Mouse (Mus musculus) kidney, embryonic 16.5 days (tissue): ENCODE measurements around the gene Fryl. TPM values are rescaled to one million over a fixed set of nuclear protein-coding genes. Genes with fewer than 3 reads are reported as not detected.

Experiments used
- ATAC-seq: fragments of 200-750 bp; cut with Nextera tagmentation; 2 replicates; pipeline ENCODE4 v1.8.0; 2017; ENCODE audit warnings: moderate TSS enrichment; ENCODE audit not compliant: low FRiP score, low TSS enrichment
- H3K27ac ChIP-seq: fragments of 300-500 bp; sonication (generic); 2 replicates; pipeline ENCODE4 v1.5.1; 2014; ENCODE audit warnings: low read length
- H3K27me3 ChIP-seq: fragments of 300-500 bp; sonication (generic); 2 replicates; pipeline ENCODE4 v1.6.1; 2014; ENCODE audit warnings: low read length, control low read depth, mixed read lengths; ENCODE audit not compliant: insufficient read depth
- H3K36me3 ChIP-seq: fragments of 300-500 bp; sonication (generic); 2 replicates; pipeline ENCODE4 v1.6.1; 2014; ENCODE audit warnings: low read length, control low read depth, mixed read lengths; ENCODE audit not compliant: insufficient read depth
- H3K4me1 ChIP-seq: fragments of 300-500 bp; sonication (generic); 2 replicates; pipeline ENCODE4 v1.6.1; 2014; ENCODE audit warnings: low read length, control low read depth, mixed read lengths; ENCODE audit not compliant: insufficient read depth
- H3K4me2 ChIP-seq: fragments of 300-500 bp; sonication (generic); replicated peaks from 2 replicates; pipeline ENCODE4 v1.6.1; 2014; ENCODE audit warnings: low read depth, low read length
- H3K4me3 ChIP-seq: fragments of 300-500 bp; sonication (generic); 2 replicates; pipeline ENCODE4 v1.5.1; 2014; ENCODE audit warnings: mild to moderate bottlenecking, low read length
- H3K9ac ChIP-seq: fragments of 300-500 bp; sonication (generic); replicated peaks from 2 replicates; pipeline ENCODE4 v1.6.1; 2014; ENCODE audit warnings: low read length
- H3K9me3 ChIP-seq: fragments of 300-500 bp; sonication (generic); 2 replicates; pipeline ENCODE4 v1.6.1; 2016; ENCODE audit warnings: low read length, control low read depth
- WGBS: fragments of 180-500 bp; shearing (Covaris S2); extraction: QIAGEN DNeasy Blood & Tissue Kit; methylation state at CpG from one replicate; pipeline ENCODE4 v1.1.7; 2014; 5-methylcytosine and 5-hydroxymethylcytosine counted together
- polyA plus RNA-seq: library from polyadenylated mRNA; unstranded; fragments of >200 nt; fragmentation: Nextera tagmentation; extraction: Ambion mirVana; gene quantifications from 2 replicates; pipeline ENCODE4 v1.2.1, GENCODE M21; 2015

Fryl gene
- polyA plus RNA-seq, 1 experiment from 2014 or later, result 27.9 TPM

DNA sequence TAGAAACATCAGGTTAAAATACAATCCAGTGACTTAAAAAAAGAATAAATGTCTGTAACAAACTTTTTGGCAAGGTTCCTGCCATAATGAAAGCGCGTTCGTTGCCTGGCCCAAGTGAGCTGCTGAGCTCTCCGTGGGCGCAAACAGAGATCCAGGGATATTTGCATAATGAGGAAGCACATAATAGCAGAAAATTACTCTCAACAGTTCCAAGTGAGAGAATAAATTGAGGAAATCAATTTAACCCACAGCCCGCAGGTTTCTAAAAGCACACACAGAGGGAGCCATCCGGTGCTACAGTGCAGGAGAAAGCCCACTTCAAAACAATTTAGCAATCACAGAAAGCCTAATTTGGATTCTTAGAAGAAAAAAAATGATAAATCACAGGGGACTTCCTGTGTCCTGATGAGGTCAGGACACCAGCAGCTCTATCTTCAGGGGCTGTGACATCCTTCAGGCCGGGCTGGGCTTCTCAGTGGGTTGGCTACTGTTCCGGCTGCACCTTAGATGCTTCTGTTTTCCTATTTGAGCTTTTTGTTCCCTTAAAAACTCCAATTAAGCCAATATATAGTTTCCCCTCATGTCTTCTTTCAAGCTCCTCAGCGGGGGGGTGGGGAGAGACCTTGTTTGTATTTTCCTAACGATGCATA lies 194.8 kb downstream of the Fryl start:
- no peak overlapping the region for H3K27ac ChIP-seq
- no peak for ATAC-seq
- WGBS, result 74% methylated on average over 11 of the region's 11 CpGs
- H3K4me3 ChIP-seq, result no peak overlapping the region
- H3K36me3 ChIP-seq, result peaks cover 44% of the 10 kb centered on the region
- H3K4me1 ChIP-seq, result 0 out of 2 replicates have a peak, but pooled peaks cover 6% of the 10 kb centered on the region
- no peak overlapping the region for H3K9ac ChIP-seq
- H3K4me2 ChIP-seq, result no peak overlapping the region
- no peaks in the 10 kb centered on the region for H3K9me3 ChIP-seq
- no peaks in the 10 kb centered on the region for H3K27me3 ChIP-seq

DNA sequence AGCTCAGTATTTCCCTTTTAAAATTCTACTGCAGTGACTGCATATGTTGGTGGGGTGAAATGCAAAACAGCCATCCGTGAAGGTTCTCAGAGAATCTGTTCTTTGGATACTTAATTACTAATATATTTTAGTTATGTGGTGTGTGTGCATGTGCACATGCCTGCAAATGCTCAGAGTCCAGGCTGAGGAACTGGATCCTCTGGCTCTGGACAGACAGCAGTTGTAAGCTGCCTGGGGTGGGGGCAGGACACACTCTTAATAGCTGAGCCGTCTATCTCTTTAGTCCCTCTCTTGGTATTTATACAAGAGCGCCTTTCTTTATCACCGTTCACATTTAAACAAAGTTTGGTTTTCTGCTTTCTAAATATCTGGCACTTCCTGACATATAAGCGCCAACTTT lies 199.5 kb downstream of the Fryl start:
- Histone ChIP-seq H3K36me3 (peaks cover 70% of the 10 kb centered on the region), H3K27ac (no peak overlapping the region), H3K9me3 (no peaks in the 10 kb centered on the region), H3K9ac (no peak overlapping the region), H3K4me2 (no peak overlapping the region), H3K4me1 (no peaks in the 10 kb centered on the region), H3K27me3 (no peaks in the 10 kb centered on the region), H3K4me3 (no peak overlapping the region)
- WGBS, result 96% methylated on average over 5 of the region's 5 CpGs
- ATAC-seq, result no peak

DNA sequence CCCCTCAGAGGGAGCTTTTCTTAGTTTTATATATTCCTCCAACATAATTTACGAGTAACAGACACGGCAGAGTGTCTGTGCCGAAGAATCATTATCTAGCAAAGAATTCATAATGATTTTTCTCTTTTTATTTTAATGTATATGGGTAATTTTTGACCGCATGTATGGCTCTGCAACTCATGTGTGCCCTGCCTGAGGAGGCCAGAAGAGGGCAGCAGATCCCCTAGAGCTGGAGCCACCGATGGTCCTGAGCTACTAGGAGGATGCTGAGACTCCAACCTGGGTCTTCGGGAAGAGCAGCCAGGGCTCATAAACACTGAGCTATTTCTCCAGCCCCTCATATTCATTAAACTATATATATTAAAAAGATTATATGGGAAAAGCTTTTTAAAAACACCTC lies 200.0 kb downstream of the Fryl start:
- Histone ChIP-seq H3K27ac (no peak overlapping the region), H3K36me3 (peaks cover 74% of the 10 kb centered on the region), H3K4me3 (no peak overlapping the region), H3K27me3 (no peaks in the 10 kb centered on the region), H3K9me3 (no peaks in the 10 kb centered on the region), H3K4me2 (no peak overlapping the region), H3K9ac (no peak overlapping the region), H3K4me1 (no peaks in the 10 kb centered on the region)
- ATAC-seq, result no peak
- WGBS, result 91% methylated on average over 6 of the region's 6 CpGs

DNA sequence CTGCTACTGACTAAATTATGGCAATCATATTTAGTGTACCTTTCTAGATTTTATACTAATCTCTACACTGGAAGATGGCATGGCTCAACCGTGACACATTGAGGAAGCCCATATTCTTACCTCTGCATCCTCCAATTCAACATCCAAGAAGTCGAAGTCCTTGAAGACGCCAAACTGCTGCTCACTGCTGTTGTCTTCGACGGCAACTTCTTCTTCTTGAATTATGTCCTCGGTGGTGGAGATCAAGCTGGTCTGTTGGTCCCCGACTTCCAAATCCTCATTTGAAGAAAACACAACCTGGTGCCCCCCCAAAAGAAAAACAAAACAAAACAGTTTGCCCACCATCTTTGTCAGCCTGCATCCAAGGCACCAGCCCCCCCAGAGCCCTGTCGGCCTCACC lies 202.5 kb downstream of the Fryl start:
- H3K4me1 ChIP-seq, result no peaks in the 10 kb centered on the region
- H3K36me3 ChIP-seq, result peaks cover 87% of the 10 kb centered on the region
- H3K27me3 ChIP-seq, result no peaks in the 10 kb centered on the region
- 94% methylated on average over 8 of the region's 8 CpGs for WGBS
- H3K4me2 ChIP-seq, result no peak overlapping the region
- H3K9me3 ChIP-seq, result no peaks in the 10 kb centered on the region
- ATAC-seq, result no peak
- H3K27ac ChIP-seq, result no peak overlapping the region
- H3K4me3 ChIP-seq, result no peak overlapping the region
- no peak overlapping the region for H3K9ac ChIP-seq

DNA sequence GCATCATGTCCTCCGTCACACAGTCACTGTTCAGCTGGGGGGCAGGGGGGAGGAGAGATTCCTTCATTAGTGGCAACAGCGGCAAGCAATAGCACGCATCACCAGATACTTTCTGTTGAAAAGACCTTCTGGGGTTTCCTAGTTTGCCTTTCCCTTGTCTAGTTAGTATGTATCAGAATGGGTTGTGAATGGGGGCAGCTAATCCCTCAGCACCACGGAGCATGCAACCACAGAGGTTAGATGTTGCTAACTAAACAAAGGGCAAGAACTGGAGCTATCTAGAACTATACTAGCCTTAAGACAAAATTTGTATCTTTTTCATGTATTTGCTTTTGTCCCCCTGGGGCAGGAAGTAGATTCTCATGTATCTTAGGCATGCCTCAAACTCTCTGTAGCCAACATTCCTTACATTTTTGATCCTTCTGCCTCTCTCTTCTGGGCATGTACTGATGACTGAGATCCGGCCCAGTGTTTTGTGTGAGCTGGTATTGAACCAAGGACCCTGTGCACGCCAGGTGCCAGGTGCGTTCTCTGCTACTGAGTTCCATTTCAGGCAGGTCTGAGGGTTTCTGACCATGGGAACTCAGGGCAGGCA lies 208.7 kb downstream of the Fryl start:
- no peak overlapping the region for H3K4me2 ChIP-seq
- H3K4me3 ChIP-seq, result no peak overlapping the region
- no peaks in the 10 kb centered on the region for H3K4me1 ChIP-seq
- ATAC-seq, result no peak
- H3K9me3 ChIP-seq, result peaks cover 5% of the 10 kb centered on the region; the same call in 1 of the 2 replicates
- no peak overlapping the region for H3K27ac ChIP-seq
- WGBS, result 90% methylated on average over 7 of the region's 7 CpGs
- H3K27me3 ChIP-seq, result no peaks in the 10 kb centered on the region
- H3K36me3 ChIP-seq, result peaks cover 69% of the 10 kb centered on the region
- H3K9ac ChIP-seq, result no peak overlapping the region

DNA sequence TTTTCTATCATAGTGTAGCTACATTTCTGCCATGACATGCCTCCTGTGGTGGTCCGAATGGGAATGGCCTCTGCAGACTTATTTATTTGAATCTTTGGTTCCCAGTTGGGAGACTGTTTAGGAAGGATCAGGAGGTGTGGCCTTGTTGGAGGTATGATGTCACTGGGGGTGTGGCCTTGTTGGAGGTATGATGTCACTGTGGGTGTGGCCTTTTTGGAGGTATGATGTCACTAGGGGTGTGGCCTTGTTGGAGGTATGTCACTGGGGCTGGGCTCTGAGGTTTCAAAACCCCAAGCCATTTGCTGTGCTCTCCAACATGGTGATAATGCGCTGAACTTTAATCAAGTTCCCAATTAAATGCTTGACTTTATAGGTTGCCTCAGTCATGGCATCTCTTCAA lies 212.4 kb downstream of the Fryl start:
- no peak for ATAC-seq
- Histone ChIP-seq H3K27me3 (no peaks in the 10 kb centered on the region), H3K27ac (no peak overlapping the region), H3K4me3 (no peak overlapping the region), H3K4me2 (no peak overlapping the region), H3K9me3 (peaks cover 5% of the 10 kb centered on the region; the same call in 1 of the 2 replicates), H3K9ac (no peak overlapping the region), H3K36me3 (peaks cover 46% of the 10 kb centered on the region), H3K4me1 (no peaks in the 10 kb centered on the region)
- WGBS, result 96% methylated on average over 2 of the region's 2 CpGs

DNA sequence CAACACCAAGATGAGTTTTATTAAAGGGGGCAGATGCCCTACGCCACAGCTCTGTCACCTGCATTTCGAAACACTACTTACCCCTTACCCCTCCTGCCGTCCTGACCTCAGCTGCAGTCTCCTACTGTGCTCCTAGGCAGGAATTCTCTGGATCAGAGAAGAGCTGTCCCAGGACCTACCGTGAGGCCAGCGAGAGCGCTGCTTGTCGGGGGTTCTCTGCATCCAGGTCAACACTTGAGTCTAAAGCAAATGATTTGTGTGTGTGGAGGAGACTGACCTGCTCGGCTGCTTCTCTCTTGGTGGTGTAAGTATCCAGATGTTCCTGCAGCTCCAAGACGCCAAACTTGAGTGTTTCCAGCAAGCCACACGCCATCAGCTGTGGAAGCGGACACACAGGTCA lies 223.9 kb downstream of the Fryl start:
- H3K27me3 ChIP-seq, result no peaks in the 10 kb centered on the region
- no peak overlapping the region for H3K9ac ChIP-seq
- 74% methylated on average over 11 of the region's 11 CpGs for WGBS
- no peak overlapping the region for H3K4me3 ChIP-seq
- H3K4me2 ChIP-seq, result no peak overlapping the region
- ATAC-seq, result no peak
- no peaks in the 10 kb centered on the region for H3K9me3 ChIP-seq
- H3K36me3 ChIP-seq, result peaks cover 40% of the 10 kb centered on the region
- 0 out of 2 replicates have a peak, but pooled peaks cover 2% of the 10 kb centered on the region for H3K4me1 ChIP-seq
- no peak overlapping the region for H3K27ac ChIP-seq

DNA sequence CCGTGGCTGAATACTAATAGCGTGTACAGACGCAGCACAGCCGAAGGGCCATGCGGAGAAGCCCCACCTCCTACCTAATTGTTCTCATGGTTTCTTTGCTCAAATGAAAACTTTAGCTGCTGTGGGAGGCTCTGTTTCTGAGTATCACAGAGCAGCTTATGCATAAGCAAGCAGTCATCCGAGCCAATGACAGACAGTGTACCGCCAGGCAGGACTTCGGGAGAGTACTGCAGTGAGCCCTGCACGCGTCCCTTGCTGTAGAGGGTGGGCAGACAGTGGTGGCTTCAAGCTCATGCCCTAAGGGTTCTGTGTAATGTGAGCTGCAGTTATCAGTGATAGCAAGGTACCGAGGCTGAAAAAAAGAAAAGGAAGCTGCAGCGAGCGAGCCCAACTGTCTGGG lies 227.8 kb downstream of the Fryl start:
- Histone ChIP-seq H3K4me3 (no peak overlapping the region), H3K27ac (no peak overlapping the region), H3K27me3 (no peaks in the 10 kb centered on the region), H3K36me3 (peaks cover 40% of the 10 kb centered on the region), H3K4me1 (0 out of 2 replicates have a peak, but pooled peaks cover 2% of the 10 kb centered on the region), H3K9ac (0 out of 2 replicates have a peak overlapping the region, but pooled peaks have one; percentile 26), H3K4me2 (no peak overlapping the region), H3K9me3 (no peaks in the 10 kb centered on the region)
- ATAC-seq, result peak; percentile 61; the same call in 1 of the 2 replicates
- 74% methylated on average over 13 of the region's 13 CpGs for WGBS

DNA sequence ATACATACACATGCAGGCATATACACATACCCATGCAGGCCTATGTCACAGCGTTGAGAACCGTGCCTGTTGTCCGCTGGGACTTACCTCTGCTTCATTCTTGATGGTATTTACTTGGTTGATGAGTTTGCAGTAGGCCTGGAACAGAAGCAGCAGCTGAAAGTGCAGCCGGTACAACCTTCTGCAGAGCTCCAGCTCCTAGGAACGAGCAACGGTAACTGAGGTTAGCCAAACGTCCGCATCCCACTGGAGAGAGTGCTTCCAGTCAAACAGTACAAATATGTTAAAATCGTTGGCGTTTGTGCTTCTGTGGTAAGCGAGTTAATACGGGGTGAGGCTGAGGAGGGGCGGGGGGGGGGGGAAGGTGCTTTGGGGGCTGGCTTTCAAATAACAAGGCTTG lies 232.6 kb downstream of the Fryl start:
- Histone ChIP-seq H3K27ac (no peak overlapping the region), H3K27me3 (no peaks in the 10 kb centered on the region), H3K4me3 (no peak overlapping the region), H3K9ac (no peak overlapping the region), H3K4me1 (0 out of 2 replicates have a peak, but pooled peaks cover 1% of the 10 kb centered on the region), H3K36me3 (peaks cover 28% of the 10 kb centered on the region), H3K9me3 (no peaks in the 10 kb centered on the region), H3K4me2 (no peak overlapping the region)
- no peak for ATAC-seq
- WGBS, result 89% methylated on average over 13 of the region's 13 CpGs

DNA sequence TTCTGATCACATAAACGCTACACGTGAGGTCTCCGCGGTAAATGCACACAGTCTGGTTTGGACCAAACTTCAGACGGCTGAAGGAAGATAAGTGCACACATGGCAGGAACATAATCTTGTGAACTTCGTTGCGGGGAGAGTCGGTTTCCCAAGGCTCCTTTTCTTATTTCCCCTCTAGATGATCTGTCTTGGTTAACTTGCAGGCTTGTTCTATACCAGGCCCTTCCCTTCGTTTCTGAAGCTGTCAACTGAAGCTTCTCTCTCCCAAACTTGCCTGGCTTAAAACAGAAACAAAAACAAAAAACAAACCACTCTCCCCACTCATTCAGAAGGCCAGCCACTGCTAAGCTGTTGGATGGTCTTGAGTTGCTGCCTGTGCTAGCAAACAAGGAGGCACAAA lies 241.7 kb downstream of the Fryl start:
- H3K4me3 ChIP-seq, result no peak overlapping the region
- 46% methylated on average over 9 of the region's 9 CpGs for WGBS
- no peaks in the 10 kb centered on the region for H3K9me3 ChIP-seq
- H3K27ac ChIP-seq, result no peak overlapping the region
- no peaks in the 10 kb centered on the region for H3K36me3 ChIP-seq
- H3K27me3 ChIP-seq, result peaks cover 22% of the 10 kb centered on the region
- no peak overlapping the region for H3K4me2 ChIP-seq
- ATAC-seq, result no peak
- no peak overlapping the region for H3K9ac ChIP-seq
- peaks cover 5% of the 10 kb centered on the region; the same call in 1 of the 2 replicates for H3K4me1 ChIP-seq
